Mouse (Mus musculus): ENCODE measurements around the gene Cfap46.

DNA sequence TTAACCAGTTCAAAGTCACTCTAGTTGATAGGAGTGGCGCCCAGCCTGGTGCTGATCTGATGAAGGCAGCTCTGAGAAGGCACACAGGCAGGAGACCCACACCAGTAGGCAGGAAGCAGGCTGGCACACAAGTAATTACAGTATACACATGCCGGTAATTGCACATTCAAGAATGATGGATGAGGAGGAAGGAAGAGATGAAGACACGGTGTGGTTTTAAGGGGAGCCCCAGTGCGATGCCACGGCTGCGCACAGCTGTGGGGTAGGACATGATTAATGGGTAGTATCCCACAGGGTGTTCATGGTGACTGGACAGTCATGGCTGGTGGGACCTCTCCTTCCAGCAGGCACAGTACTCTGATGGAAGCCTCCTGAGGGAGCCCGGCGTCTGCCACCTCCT is 117.1 kb downstream of the Cfap46 start:
- TF ChIP-seq CTCF (IDR thresholded peaks at IDR 0.05; ENCODE audit: extremely low read depth, insufficient read length, insufficient replicate concordance, low read depth, low read length) (no peak), POLR2A (IDR thresholded peaks at IDR 0.05; ENCODE audit: low read depth, low read length) (no peak)
